Mouse (Mus musculus) heart, embryonic 14.5 days (tissue): ENCODE data around the gene Spag8. TPM values are rescaled to one million over a fixed set of nuclear protein-coding genes. Genes with fewer than 3 reads are reported as not detected.

Experiments
- ATAC-seq: fragments of 200-750 bp; cut with Nextera tagmentation; 2 replicates; pipeline ENCODE4 v1.8.0; 2017; ENCODE audit warnings: low read depth, moderate TSS enrichment; ENCODE audit not compliant: insufficient number of reproducible peaks, insufficient read depth, low FRiP score
- H3K27ac ChIP-seq, 2 experiments: fragments of 200-500 bp in 1 of 2; fragments of 300-500 bp in 1 of 2; sonication (generic) in 1 of 2; replicated peaks in 1 of 2; 2 replicates each; pipeline ENCODE4 v1.5.1; 2012 to 2014; ENCODE audit warnings: low read depth in 2 of 2, low read length in 2 of 2, control low read depth in 1 of 2, mild to moderate bottlenecking in 1 of 2, mixed read lengths in 1 of 2; ENCODE audit not compliant: control insufficient read depth in 1 of 2, insufficient read depth in 1 of 2
- H3K27me3 ChIP-seq: fragments of 300-500 bp; sonication (generic); 2 replicates; pipeline ENCODE4 v1.6.1; 2014; ENCODE audit warnings: mild to moderate bottlenecking, low read length, control low read depth; ENCODE audit not compliant: control insufficient read depth, insufficient read depth
- H3K36me3 ChIP-seq: fragments of 300-500 bp; sonication (generic); 2 replicates; pipeline ENCODE4 v1.6.1; 2014; ENCODE audit warnings: mild to moderate bottlenecking, control low read depth, low read length, mixed read lengths; ENCODE audit not compliant: control insufficient read depth, insufficient read depth
- H3K4me1 ChIP-seq, 2 experiments: fragments of 200-500 bp in 1 of 2; fragments of 300-500 bp in 1 of 2; sonication (generic) in 1 of 2; 2 replicates each; pipeline ENCODE4 v1.6.1; 2012 to 2014; ENCODE audit warnings: low read length in 2 of 2, control low read depth in 1 of 2, mixed read lengths in 1 of 2; ENCODE audit not compliant: control insufficient read depth in 2 of 2, insufficient read depth in 2 of 2
- H3K4me2 ChIP-seq: fragments of 300-500 bp; sonication (generic); 2 replicates; pipeline ENCODE4 v1.6.1; 2014; ENCODE audit warnings: mild to moderate bottlenecking, low read length
- H3K4me3 ChIP-seq, 2 experiments: fragments of 200-500 bp in 1 of 2; fragments of 300-500 bp in 1 of 2; sonication (generic) in 1 of 2; 2 replicates each; pipeline ENCODE4 v1.5.1; 2012 to 2014; ENCODE audit warnings: low read length in 2 of 2, mild to moderate bottlenecking in 2 of 2, control low read depth in 1 of 2, low read depth in 1 of 2, moderate library complexity in 1 of 2; ENCODE audit not compliant: control insufficient read depth in 1 of 2, insufficient read depth in 1 of 2
- H3K9ac ChIP-seq: fragments of 300-500 bp; sonication (generic); 2 replicates; pipeline ENCODE4 v1.6.1; 2014; ENCODE audit warnings: mild to moderate bottlenecking, low read length
- H3K9me3 ChIP-seq: fragments of 300-500 bp; sonication (generic); 2 replicates; pipeline ENCODE4 v1.6.1; 2016; ENCODE audit warnings: low read length, control low read depth; ENCODE audit not compliant: control insufficient read depth
- WGBS: fragments of 180-500 bp; shearing (Covaris S2); extraction: QIAGEN DNeasy Blood & Tissue Kit; methylation state at CpG from one replicate; pipeline ENCODE4 v1.1.7; 2014; 5-methylcytosine and 5-hydroxymethylcytosine counted together
- polyA plus RNA-seq: library from polyadenylated mRNA; unstranded; fragments of >200 nt; fragmentation: Nextera tagmentation; extraction: Ambion mirVana; gene quantifications from 2 replicates; pipeline ENCODE4 v1.2.1, GENCODE M21; 2014

Gene Spag8
- polyA plus RNA-seq, 1 experiment from 2014 or later = 0.77 TPM

DNA sequence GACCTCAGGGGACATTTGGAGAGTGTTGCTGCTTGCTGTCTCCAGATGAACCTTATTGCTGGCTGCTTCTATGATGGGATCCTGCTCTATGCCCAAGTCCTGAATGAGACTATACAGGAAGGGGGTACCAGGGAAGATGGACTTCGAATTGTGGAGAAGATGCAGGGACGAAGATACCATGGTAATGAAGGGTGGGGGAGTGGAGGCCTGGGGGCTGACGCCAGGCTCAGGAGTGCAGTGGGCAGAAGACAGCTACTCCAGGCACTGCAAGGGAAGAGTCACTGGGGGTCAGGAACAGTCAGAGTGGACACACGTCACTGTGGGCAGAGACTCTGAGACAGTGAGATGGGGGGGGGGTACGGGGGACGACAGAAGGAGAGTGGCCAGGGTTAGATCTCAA lies 12.9 kb downstream of the Spag8 start:
- H3K4me3 ChIP-seq = no peak overlapping the region
- H3K4me2 ChIP-seq = no peak overlapping the region
- no peak overlapping the region for H3K9ac ChIP-seq
- no peaks in the 10 kb centered on the region for H3K9me3 ChIP-seq
- 69% methylated on average over 6 of the region's 6 CpGs for WGBS
- H3K27me3 ChIP-seq = no peaks in the 10 kb centered on the region
- no peak overlapping the region for H3K27ac ChIP-seq
- H3K36me3 ChIP-seq = peaks cover 27% of the 10 kb centered on the region
- H3K4me1 ChIP-seq = peaks cover 2 to 3% of the 10 kb centered on the region in 2 experiments; a peak in 3 of 4 replicates
- no peak for ATAC-seq

DNA sequence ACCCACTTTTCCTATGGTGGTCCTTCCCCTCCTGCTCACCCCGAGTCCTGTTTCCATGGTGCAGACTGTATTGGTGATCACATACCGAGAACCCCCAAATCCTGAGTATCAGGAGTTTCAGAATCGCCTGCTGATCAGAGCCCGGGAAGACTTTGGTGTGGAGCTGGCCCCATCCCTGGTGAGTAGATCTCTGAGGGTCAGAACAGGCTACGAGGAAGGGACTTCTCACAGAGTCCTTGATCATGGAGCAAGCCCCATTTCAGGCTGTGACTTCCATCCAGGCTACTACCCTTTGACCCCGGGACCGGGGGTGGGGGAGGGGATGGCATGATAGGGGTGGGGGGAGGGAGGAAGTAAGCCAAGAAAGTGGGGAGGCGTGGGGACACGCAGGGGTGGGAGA lies 13.3 kb downstream of the Spag8 start:
- WGBS = 70% methylated on average over 9 of the region's 9 CpGs
- no peak overlapping the region for H3K27ac ChIP-seq
- no peak overlapping the region for H3K4me2 ChIP-seq
- H3K9me3 ChIP-seq = no peaks in the 10 kb centered on the region
- H3K27me3 ChIP-seq = no peaks in the 10 kb centered on the region
- no peak overlapping the region for H3K4me3 ChIP-seq
- H3K4me1 ChIP-seq = peaks cover 3 to 8% of the 10 kb centered on the region in 2 experiments; a peak in 3 of 4 replicates
- ATAC-seq = no peak
- peaks cover 26% of the 10 kb centered on the region for H3K36me3 ChIP-seq
- no peak overlapping the region for H3K9ac ChIP-seq

DNA sequence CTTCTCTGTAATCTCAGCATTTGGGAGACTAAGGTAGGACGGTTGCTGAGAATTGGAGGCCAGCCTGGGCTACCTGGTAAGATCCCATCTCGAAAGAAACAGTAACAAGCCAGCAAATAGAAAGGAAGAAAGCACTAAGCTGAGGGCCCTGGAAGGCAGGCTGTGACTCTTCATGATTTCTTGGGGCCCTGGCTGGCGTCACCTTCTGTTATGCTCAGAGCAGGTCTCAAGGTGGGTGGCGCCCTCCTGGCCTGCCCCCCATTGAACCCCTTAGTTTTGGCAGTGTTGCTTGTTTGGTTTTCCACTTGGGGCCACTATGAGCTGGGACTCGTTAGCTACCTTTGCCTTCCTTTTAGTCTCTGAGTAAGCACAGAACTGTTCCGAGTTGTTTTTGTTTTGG lies 16.6 kb downstream of the Spag8 start:
- ATAC-seq = no peak
- Histone ChIP-seq H3K4me3 (no peak overlapping the region), H3K27me3 (no peaks in the 10 kb centered on the region), H3K4me1 (peaks cover 19 to 22% of the 10 kb centered on the region in 2 experiments), H3K4me2 (no peak overlapping the region), H3K36me3 (0 out of 2 replicates have a peak, but pooled peaks cover 6% of the 10 kb centered on the region), H3K9ac (no peak overlapping the region), H3K9me3 (no peaks in the 10 kb centered on the region), H3K27ac (no peak overlapping the region)
- 68% methylated on average over 6 of the region's 6 CpGs for WGBS

DNA sequence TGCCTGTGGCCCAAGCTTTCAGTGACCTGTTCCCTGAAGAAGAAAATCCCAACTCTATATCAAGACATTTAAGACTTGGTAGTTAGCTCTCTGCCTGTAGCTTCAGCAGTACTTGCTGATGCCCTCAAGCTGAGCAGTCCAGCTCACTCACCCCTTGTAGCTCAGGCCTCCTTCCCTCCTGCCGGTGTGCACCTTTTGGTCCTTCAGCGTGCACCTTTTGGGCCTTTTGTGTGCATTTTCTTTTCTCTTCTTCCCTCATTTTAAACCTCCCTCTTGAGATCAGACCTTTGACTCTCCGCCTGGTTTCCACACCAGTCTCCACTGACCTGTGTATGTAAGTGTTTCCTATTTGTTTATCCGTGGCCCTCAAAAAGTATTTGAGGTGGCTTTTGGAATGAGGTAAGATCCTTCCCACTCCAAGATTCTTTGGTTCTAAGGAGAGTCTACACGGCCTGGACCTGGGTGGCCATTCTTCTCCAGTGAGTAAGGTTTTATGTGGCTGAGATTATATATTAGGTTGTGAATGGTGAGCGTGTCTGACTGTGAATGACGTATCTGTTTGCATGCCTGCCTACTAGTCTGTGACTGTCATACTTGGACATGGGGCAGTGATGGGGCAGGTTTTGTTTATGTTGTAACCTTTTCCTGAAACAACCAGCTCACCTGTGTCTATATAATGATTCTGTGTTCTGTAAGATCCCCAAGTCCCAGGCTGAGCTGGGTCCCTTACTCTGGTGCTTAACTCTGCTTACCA lies 18.6 kb downstream of the Spag8 start:
- H3K36me3 ChIP-seq = no peaks in the 10 kb centered on the region
- no peak overlapping the region for H3K4me2 ChIP-seq
- WGBS = 82% methylated on average over 7 of the region's 7 CpGs
- H3K27me3 ChIP-seq = no peaks in the 10 kb centered on the region
- H3K4me3 ChIP-seq = no peak overlapping the region
- no peak overlapping the region for H3K9ac ChIP-seq
- H3K27ac ChIP-seq = no peak overlapping the region
- no peaks in the 10 kb centered on the region for H3K9me3 ChIP-seq
- H3K4me1 ChIP-seq = peaks cover 25 to 33% of the 10 kb centered on the region in 2 experiments
- ATAC-seq = no peak

DNA sequence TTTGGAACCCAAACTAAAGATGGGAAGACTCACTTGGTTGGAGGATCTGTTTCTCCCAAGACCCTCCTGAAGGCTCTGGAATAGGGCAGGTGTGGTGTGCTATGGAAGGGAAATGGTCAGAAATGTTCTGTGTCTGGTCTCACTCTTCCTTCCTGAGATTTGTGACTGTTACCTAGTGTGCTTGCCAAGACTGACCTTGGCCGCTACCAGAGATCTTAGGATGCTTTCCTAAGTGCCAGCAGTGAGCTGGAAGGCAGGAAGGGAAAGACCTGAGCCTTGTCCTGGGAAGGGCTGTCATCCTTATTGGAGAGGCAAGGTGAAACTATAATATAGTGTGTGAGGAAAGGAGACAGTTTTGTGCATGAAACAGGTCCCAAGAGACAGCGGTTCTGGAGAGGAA lies 19.7 kb downstream of the Spag8 start:
- Histone ChIP-seq H3K36me3 (no peaks in the 10 kb centered on the region), H3K4me3 (no peak overlapping the region), H3K27me3 (no peaks in the 10 kb centered on the region), H3K27ac (no peak overlapping the region), H3K4me2 (no peak overlapping the region), H3K9ac (no peak overlapping the region), H3K9me3 (no peaks in the 10 kb centered on the region), H3K4me1 (peaks cover 25 to 33% of the 10 kb centered on the region in 2 experiments)
- ATAC-seq = no peak
- WGBS = 91% methylated on average over 2 of the region's 2 CpGs

DNA sequence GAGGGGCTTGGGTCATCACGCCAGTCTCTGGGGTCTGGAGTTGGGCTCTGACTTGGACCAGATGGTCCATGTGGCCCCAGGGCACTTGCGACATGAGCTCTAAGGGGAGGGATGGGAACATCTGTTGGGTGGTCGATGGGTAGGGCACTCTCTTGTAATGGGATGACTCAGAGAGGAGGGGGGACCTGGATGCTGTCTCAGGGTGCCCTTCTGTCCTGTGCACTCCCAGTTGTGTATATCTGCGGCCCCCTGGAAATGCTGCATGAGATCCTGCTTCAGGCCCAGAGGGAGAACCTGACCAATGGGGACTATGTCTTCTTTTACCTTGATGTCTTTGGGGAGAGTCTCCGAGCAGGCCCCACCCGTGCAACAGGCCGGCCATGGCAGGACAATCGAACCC lies 20.1 kb downstream of the Spag8 start:
- no peaks in the 10 kb centered on the region for H3K9me3 ChIP-seq
- peaks cover 25 to 33% of the 10 kb centered on the region in 2 experiments for H3K4me1 ChIP-seq
- no peaks in the 10 kb centered on the region for H3K27me3 ChIP-seq
- H3K4me3 ChIP-seq = no peak overlapping the region
- H3K36me3 ChIP-seq = no peaks in the 10 kb centered on the region
- H3K27ac ChIP-seq = no peak overlapping the region
- H3K4me2 ChIP-seq = 0 out of 2 replicates have a peak overlapping the region, but pooled peaks have one; percentile 1
- 92% methylated on average over 8 of the region's 8 CpGs for WGBS
- H3K9ac ChIP-seq = no peak overlapping the region
- ATAC-seq = no peak

DNA sequence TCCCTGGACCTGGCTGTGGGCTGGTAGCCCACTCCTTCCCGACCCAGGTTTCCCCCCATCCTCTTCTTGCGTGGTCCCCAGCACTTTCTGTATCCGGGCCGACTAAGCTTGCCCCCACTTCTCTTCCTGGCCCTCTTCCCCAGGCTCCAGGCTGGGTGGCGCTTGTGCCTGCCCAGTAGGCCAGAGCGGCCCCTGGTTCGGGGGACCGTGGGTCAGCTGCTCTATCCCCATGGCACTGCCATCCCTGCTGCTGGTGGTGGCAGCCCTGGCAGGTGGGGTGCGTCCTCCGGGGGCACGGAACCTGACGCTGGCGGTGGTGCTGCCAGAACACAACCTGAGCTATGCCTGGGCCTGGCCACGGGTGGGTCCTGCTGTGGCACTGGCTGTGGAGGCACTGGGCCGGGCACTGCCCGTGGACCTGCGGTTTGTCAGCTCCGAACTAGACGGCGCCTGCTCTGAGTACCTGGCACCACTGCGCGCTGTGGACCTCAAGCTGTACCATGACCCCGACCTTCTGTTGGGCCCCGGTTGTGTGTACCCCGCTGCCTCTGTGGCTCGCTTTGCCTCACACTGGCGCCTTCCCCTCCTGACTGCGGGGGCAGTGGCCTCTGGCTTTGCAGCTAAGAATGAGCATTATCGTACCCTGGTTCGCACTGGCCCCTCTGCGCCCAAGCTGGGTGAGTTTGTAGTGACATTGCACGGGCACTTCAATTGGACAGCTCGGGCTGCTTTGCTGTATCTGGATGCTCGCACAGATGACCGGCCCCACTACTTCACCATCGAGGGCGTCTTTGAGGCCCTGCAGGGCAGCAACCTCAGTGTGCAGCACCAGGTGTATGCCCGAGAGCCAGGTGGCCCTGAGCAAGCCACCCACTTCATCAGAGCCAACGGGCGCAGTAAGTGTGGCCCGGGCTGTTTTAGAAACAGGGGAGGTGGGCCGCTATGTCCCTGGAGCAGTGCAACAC lies 21.2 kb downstream of the Spag8 start:
- ATAC-seq = no peak
- H3K27me3 ChIP-seq = no peaks in the 10 kb centered on the region
- H3K4me2 ChIP-seq = peak overlapping the region; percentile 88
- H3K9ac ChIP-seq = peak overlapping the region; percentile 94
- H3K36me3 ChIP-seq = no peaks in the 10 kb centered on the region
- H3K27ac ChIP-seq = peak overlapping the region; percentile 53 to 80; a peak in 3 of 4 replicates
- no peaks in the 10 kb centered on the region for H3K9me3 ChIP-seq
- H3K4me3 ChIP-seq = peak overlapping the region; percentile 63 to 68
- H3K4me1 ChIP-seq = peaks cover 25 to 33% of the 10 kb centered on the region in 2 experiments
- 44% methylated on average over 42 of the region's 42 CpGs for WGBS
